Mouse (Mus musculus) cerebellum, adult 8-10 months (tissue): ENCODE measurements around the gene Lefty2.
"Not testable (repeated sequence)": the region's sequence is repeated elsewhere in the genome, so short reads cannot be mapped to it uniquely, and the experiment has no call there.

Source experiments
- DNase-seq: peaks from one replicate; pipeline ENCODE4 v3.0.0; 2022

Gene Lefty2

DNA sequence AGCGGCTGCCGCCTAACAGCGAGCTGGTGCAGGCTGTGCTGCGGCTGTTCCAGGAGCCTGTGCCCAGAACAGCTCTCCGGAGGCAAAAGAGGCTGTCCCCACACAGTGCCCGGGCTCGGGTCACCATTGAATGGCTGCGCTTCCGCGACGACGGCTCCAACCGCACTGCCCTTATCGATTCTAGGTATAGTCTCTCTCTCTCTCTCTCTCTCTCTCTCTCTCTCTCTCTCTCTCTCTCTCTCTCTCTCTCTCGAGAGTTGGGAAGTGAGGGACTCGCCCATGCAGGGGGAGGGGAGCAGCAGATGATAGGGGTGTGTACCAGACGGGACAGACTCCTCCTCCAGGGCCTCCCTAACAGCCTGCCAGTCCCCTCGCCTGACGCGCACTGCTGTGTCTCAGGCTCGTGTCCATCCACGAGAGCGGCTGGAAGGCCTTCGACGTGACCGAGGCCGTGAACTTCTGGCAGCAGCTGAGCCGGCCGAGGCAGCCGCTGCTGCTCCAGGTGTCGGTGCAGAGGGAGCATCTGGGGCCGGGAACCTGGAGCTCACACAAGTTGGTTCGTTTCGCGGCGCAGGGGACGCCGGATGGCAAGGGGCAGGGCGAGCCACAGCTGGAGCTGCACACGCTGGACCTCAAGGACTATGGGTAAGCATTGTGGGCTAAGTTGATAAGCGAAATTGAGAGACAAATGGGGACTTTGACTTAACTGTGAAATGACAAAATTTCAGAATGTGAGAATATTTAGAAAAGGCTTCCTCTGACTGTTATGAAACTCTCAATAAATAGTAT lies 43.9 kb downstream of the Lefty2 start:
- not testable (repeated sequence) for DNase-seq

DNA sequence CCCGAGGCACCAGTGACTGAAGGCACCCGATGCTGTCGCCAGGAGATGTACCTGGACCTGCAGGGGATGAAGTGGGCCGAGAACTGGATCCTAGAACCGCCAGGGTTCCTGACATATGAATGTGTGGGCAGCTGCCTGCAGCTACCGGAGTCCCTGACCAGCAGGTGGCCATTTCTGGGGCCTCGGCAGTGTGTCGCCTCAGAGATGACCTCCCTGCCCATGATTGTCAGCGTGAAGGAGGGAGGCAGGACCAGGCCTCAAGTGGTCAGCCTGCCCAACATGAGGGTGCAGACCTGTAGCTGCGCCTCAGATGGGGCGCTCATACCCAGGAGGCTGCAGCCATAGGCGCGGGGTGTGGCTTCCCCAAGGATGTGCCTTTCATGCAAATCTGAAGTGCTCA lies 44.7 kb downstream of the Lefty2 start:
- DNase-seq: not testable (repeated sequence)

DNA sequence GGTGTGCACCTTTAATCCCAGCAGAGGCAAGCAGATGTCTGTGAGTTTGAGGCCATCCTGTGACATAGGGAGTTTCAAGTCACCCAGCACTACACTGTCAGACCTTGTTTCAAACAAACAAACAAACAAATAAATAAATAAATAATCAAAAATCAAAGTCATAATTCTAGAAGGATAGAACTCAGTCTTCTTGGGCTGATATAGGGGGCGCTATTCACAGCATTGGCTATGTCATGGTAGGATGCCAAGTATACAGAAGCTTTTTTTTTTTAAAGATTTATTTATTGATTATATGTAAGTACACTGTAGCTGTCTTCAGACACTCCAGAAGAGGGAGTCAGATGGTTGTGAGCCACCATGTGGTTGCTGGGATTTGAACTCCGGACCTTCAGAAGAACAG lies 45.9 kb downstream of the Lefty2 start:
- not testable (repeated sequence) for DNase-seq

DNA sequence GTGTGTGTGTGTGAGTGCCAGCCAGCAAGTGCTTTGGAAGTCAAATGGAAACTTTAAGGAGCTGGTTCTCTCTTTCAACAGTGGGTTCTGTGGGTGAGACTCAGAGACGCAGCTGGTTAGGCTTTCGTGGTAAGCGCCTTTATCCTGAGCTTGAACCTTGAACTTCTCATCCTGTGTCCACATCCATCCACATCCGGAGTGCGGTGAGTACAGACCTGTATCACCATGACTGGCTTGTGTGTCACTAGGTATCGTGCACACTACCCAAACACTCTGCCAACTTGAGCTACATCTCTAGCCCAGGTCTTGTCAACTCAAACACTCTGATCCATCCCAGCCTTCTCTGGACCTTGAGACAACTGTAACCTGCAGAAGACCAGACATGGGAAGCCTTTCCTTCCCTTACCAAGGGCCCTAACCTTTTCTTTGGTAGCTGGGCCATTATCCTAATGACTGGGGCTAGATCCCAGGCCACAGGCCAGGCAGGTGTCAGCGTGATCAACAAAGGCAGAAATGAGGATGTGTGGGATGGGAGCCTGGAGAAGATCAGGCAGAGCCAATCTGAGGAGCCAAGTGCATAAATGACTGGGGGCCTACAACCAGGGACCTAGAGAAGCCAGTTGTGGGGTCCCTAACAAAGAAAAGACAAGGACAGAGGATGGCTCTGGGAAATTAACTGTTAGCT lies 48.0 kb downstream of the Lefty2 start:
- DNase-seq: no peak

DNA sequence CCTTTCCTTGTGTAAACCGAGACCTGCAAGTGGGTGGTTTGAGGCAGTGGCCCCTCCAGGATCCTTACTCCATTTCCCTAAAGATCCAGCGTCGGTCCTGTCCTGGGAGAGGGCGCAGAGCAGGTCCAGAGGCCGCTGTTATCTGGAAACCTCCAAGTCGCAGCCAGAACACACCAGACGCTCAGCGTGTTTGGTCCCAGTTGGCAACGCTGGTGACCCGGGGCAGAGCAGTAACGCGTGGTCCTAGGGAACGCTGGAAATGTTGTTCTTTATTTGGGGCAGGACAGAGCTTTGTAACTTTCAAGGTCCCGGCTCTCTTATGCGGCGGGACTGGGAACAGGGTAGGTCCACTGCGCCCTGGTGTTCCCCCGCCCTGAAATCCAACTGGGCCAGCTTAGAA lies 48.8 kb downstream of the Lefty2 start:
- no peak for DNase-seq

DNA sequence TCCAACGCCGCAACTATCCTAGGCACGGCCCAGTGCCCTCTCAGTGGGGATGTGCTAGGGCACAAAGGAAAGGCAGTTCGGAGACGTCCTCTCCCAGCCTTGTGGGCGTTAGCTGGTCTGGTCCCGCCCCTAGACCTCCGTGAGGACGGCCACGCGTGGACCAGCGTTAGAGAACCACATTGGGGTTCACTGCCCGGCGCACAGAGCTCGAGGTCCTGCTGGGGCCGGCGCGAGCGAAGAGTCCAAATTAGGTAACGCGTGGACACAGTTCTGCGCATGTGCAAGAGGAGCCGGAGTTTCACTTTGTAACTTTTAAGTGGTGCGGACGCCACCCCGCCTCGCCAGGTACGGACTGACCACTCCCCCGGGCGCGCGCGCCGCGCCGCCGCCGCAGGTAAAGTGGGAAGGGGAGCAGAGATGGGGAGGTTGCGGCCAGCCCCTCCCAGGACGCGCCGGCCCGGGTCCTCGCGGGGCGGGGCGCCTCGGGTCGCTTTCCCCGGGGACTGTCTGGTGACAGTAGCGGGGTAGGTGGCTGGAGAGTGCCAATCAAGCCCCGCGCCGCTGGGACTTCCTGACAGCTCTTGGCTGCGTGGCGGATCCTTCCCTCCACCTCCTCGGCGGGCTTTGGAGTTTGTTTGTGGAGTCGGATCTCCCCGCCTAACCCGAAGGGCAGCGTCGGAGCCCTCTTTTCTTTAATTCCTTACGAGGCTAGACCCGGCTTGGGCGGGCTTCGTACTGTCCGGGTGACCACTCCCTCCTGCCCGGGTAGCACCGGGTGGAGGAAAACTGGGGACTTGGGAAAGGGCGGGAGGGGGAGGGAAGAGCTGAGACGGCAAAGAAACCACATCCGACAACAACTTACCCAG lies 49.5 kb downstream of the Lefty2 start, which contains the start of gene Tmem63a:
Tmem63a (plus strand) TSS at position 179 of the 866 bp plus-strand sequence.
- DNase-seq: peak; percentile 11

DNA sequence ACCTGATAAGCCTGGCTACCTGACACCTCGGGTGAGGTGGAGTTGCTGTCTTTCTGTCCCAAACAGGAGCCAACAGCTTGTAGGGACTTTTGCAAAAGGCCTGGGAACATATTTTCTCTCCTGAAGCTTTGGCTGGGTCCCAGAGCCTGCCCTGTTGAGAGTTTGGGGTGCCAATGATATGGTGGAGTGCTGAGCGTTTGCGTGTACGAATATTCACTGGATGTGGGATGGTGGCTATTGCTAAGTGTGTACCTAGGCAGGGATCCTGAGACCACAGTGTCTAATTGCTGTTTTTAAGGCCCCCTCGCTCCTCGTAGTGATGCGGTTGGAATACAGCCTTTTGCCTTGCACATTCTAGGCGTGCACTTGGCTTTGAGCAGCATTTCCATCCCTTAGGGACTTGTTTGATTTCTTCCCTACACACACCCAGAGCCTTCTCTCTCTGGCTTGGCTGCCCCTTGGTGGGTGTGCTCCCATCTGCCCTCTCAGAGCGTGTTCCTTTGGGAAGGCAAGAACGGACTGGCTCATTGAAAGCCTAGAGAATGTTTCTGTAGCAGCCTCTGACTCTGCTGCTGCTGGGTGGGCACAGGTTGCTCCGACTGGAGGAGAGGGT lies 50.2 kb downstream of the Lefty2 start:
- no peak for DNase-seq

DNA sequence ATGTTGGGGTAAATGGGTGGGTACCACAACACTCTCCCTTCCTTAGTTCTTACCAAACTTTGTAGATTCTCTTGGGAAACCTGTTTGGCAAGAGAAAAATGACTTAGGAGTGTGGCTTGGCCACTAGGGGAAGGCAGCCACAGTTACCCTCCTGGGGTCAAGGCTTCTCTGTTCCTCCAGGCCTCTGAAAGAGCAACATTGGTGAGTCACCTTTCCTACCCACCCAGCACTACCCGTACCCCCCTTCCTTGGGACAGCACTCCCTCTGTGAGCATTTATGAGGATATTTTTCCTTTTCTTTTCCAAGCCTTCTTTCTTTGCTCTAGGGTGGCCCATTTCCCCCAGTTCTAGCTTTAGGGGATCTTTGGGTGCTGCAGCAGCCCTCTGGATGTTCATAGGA lies 51.0 kb downstream of the Lefty2 start:
- no peak for DNase-seq

DNA sequence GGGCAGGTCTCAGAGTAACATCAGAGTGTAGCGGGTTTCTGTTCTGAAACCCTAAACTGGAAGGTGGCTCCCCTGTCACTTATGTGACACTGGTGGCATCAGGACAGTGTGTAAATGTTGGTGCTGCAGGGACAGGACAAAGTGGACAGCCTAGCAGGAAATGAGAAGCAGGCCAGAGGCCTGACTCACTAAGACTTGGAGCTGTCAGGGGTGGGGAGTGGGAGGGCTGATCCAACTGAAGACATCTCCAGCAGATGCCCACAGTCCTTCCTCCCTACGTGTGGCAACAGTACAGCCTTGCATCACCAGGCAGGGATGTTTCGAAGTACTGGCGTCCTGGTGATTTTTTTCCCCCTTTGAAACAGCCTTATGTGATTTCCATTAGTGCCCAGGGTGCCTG lies 51.6 kb downstream of the Lefty2 start:
- no peak for DNase-seq

DNA sequence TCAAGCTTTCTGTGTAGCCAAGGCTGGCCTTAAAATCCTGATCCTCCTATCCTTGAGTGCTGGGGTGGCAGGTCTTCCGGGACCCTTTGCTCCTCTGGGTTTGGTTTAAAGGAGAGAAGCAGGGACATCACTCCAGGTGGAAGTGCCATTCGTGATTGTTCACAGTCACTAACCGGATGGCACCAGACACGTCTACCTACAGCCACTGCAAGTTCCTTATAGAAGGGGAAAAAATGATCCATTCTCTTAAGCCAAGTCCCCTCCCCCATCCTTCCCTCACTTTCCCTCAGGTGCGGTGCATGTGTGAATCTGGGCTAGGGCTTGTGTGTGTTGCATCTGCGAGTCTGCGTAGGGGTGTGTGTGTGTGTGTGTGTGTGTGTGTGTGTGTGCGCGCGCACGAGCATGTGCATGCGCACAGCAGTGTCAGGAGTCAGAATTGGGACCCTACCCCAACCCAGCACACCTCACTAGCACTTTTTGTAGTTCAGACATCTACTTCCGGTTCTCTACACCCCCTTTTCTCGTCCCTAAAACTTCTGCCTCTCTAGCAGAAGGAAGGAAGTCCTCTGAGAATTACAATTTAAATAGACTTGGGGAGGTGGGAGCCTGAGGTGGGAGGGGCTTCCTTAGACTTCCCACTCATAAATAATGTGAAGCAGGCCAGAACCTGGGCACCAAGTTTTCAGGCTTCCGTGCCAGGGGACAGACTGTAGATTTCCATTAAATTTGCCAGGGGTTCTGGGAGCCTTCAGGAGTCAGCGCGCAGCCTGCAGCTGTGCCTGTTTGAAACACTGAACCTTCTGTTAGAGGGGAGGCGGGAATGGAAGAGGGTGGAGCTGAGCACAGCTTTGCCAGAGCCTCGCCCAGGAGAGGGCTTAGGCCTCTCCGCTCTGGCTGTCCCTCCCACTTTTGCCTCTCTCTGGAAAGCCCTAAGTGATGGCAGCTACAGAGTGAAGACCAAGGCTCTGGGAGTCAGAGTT lies 52.4 kb downstream of the Lefty2 start:
- DNase-seq: no peak

DNA sequence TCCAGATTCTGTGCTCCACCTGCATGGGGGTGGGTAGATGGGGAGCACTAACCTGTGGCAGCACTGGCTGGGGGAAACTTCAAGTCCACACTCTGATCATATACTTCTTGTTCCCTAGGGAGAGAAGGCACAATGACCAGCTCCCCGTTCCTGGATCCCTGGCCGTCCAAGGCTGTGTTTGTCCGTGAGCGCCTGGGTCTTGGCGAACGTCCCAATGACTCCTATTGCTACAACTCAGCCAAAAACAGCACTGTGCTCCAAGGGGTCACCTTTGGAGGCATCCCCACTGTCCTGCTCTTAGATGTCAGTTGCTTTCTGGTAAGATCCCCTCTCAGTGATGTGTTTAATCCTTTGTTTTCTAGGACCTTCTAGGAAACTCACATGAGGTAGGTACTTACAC lies 53.5 kb downstream of the Lefty2 start:
- DNase-seq: no peak
